Mouse (Mus musculus) mesoderm, embryonic 11.5 days (tissue): ENCODE measurements at regions not wholly inside any gene's neighbourhood (a gene's known extent, or its start where the extent isn't known, plus 50 kb on each side); places are given as distances from the start of the nearest gene placed in this dataset.
A peak's percentile ranks its signal among the peaks of the same experiment; 100 is the strongest.

ENCODE experiments used
- DNase-seq: peaks from one replicate; pipeline ENCODE4 v3.0.0-alpha.2; 2012; ENCODE audit warnings: low read depth, low spot score

DNA sequence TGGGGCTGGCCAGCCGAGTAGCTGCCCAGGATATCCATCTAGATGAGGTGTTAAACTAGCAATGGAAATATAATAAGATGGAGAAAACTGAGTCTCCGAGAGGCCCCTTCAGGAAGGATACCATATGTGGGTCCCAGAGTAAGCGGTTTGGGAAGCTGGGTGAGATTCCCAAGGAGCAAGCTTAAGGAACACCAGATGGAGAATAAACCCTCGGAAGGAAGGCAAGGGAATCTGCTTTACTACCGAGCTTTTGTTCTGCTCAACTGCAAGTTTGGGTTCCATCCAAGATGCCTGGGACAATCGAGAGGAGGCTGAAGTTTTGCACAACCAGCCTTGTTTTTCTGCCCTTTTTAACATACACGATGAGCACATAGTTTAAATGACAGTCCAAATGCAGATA is 164.9 kb upstream of the Osr1 start:
- DNase-seq, result no peak

DNA sequence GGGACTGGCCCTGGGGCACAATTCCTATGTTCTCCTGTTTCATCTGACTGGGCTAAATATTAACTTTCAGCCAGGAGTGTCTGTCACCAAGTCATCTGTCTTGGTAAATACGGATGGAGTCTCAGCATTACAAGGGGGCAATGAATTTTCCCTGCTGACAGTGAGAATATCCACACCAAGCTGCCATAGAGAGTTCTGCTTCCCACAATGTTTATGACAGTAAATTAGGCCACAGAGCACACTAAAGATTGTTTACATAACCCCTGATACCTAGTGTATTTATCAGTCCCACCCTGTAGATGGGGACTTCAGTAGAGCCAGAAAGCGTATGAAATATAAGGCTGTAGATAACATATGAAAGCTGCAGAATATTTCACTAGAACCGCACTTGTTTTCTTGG is 150.6 kb upstream of the Osr1 start:
- peak; percentile 37 for DNase-seq

DNA sequence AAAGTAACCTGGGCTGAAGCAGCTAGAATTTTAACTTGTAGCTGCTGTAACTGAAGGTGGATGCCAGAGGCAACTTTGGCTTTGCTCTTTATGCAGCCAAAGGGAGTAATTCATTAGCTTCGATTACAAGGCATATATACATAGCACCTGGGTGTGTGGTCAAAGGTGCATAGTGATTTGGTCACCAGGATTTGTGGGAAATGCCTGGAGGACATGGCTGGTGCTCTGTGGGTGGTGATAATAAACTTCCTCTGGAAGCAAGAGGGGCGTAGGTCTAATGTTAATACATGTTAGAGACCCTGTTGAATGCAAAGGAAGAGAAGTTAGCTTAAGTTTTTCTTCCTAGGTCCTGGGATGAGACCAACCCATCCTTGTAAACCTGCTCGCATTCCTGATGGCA is 139.3 kb upstream of the Osr1 start:
- no peak for DNase-seq

DNA sequence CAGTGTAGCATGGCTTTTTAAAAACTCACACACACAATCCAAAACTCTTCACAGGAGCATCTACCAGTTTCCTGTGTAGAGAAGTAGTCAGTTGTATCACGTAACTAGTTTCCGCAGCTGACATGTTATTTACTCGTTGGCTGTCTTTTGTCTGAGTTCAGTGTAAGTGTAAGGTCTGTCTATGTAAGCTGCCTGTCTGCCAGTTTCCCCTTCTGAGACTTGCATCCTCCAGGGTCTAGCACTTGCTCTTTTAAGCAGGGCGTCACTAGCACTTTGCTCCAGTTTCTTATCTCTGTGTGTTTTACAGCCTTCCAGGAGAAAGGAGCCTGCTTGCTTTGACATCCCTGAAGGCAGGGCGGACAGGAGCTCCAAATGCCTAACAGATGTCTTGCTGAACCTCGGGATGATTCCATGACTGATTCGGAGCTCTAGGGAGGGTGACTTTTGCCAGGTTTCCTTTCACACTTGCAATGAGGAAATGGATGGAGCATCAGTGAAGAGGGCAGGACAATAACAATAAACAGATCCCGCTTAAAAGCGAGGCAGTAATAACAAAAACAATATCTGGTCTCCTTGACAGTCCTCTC is 131.2 kb upstream of the Osr1 start:
- DNase-seq, result peak; percentile 53

DNA sequence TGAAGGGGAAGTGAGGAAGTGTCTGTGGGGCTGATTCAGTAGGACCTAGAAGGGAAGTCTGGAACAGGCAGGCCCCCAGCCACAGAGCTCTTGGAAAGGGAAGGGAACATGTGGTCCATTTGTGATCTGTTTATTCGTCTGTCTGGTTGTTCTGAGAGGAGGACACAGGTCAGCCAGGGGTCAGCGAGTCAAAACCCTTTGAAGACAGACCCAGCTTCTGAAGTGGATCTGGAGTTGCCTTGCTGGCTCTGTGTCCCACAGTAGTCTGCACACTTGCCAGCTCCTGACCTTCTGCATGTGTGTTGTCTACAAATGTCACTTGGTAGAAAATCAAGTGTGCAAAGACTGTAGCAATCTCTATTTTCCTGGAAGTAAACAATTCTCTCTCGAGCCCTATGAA is 119.3 kb upstream of the Osr1 start:
- no peak for DNase-seq

DNA sequence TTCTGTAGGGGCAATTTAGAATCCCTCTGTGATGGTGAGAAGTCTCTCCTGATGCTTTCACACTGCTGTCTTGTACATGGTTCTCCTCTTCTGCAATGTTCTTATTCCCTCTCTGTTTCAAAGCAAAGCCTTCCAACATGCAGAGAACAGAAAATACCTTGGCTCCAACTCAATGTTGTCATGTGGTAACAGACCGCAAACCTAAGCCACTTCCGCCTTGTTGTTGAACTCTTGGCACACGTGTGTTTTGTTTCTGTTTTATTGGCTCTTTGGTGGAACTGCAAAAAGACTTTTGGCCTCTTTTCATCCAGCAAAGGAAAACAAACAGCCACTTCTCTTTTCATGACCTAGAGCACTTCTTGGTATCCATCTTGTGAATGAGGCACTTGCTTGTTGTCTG is 109.7 kb upstream of the Osr1 start:
- DNase-seq, result no peak

DNA sequence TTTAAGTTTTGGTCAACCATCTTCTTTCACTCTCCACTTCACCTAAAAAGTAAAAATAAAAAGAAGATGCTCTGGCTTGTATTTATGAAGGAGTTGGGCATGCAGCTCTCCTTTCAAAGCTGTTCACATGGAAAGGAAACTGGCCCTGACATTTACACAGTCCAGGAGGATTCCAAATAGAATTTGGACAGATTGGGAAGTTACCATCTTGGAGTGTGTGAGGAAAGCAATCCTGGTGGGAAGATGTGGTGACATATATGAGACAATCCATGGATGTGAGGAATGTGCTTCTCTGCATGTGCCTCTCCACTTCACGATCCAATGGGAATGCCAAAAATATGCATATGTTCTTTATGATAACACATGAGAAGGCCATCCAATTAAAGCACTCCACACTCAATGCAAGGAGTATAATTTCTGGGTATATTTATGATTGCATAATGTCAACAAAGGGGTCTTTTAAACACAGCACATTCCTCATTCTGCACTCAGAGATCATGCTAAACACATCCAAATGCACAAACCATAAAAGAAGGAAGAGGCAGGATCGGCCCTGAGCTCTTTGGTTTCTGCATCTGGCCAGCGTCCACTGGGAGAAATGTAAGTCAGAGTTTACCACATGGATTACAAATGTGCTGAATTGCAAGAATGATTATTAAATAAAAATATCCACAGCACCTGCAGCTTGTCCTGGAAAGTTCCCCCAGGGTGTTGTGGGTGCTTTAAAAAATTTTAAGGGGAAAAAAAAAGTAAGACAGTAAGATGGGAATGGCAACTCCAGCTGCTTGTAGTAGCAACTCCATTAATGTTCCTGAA is 100.1 kb upstream of the Osr1 start:
- no peak for DNase-seq

DNA sequence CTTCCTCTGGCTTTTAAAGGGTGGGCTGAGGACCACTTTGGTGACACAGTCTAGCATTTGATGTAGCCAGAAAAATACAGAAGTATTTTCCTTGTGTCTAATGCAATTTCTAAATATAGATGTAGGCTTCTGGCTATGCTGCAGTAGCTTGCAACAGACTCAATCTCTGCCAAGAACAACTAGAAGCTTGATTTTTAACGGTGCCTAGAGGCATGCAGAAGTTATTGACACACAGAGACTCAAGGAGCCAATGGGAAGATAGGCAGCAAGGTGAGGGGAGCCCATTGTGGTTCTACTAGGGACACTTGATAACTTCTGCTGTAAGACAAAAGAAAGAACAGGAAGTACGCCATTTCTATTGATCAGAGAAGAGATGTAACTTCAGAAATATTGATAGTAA is 94.1 kb upstream of the Osr1 start:
- no peak for DNase-seq

DNA sequence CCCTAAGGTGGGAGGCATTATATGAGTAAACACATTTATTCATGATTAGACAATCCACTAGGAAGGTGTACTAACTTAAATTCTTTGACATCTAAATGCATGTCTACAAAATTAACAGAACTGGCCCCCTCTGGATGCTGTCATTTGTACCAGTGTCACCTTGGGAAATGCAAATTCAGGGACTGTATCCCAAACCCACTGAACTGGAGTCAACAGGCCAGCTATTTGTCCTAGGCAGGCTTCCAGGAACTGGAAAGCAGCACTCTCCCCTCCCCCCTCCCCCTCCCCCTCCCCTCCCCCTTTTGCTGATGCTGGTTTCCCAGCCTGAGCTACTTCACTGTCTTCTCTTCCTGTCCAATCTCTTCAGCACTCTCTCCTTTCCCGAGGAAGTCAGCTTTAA is 91.7 kb upstream of the Osr1 start:
- DNase-seq, result no peak

DNA sequence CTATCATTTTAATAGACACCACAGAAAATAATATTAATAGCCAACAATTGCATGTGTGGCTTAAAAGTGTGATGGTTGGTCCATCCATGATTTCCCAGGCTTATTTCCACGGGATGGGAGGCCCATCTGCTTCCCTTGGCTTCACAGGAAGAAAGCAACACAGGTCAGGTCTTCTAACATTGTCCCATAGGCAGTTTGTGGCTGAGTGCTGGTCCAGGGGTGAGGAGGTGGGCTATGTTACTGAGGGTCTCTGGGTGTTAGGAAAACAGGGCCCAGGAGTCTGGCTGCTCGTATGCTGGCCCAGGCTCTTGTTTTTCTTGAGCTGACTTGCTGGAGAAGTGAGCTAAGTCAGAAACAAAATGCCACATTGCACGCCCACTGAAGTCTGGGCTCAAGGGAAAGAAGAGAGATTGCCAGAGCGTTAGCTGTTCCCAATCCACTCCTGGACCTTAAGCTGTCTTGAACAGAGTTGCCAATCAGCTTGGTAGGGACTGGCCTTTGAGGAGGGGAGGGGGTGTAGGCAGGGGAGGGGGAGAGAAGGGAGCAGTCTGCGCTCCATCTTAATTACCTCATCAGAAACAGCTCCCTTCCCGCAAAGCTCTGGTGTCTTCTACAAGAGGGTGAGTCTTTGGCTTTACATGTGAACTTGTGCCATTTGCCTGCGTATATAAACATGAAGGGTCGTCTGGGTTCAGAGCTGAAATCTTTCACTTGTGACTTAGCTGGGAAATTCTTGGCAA is 82.1 kb upstream of the Osr1 start:
- no peak for DNase-seq

DNA sequence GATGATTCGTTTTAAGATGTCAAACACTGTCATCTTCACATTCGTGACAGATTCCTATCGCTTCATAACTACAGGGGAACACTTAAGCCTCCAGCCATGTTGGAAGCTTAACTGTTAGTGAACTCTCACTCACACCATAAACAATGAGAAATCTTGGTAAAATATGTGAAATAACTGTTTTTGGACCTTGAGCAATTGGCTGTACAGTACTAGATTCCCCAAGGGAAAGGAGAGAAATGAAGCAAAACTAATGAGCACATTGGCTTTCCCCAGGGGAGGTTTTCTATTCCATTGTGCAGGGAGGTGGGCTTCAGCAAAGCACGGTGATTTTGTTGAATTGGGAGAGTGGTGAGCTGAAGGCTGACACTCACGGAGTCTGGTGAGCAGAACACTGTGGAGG is 56.0 kb upstream of the Osr1 start:
- DNase-seq, result no peak

DNA sequence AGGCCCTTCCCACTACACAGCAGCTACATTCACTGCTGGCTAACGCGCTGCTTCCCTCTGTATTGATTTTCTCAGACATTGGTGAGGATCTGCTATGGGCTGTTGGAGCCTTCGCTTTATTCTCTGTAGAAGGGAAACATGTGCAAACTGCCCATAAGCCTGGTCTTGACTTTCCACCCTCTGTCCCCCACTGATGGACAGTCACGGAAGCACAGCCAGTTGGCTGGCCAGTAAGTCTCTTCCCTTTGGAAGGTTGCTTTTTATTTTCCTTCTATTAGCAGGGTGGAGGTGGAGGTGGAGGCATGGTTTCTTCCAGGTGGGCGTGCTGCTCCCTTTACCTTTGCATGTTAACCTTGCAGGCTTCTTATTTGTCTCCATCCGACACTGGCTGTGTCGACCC is 51.1 kb upstream of the Osr1 start:
- DNase-seq, result no peak

DNA sequence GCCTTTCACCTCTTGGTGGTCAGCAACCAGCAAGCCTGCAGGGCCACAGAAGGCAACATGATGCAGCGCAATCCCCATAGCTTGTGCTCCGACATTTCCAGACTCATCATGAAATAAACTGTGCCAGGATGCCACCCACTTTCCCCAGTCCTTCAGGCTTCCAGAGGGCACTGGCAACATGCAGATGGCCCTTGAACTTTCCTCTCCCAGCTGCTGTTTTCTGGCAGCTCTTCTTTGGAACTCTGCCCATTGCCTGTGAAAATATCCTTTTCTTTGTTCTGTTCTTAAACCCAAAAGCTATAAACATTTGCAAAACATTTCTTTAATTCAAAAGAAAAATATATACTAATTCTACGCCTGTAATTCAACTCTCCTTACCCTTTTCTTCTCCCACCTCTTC is 50.6 kb upstream of the Osr1 start:
- DNase-seq, result no peak
